Comparison of ENCODE assay signal across 8 mouse cellular contexts in genomic region chr6:124485414-124486144, GRCm38 (mm10). TPM values are rescaled to one million over a fixed set of nuclear protein-coding genes. Genes with fewer than 3 reads are reported as not detected.
DNase-seq lines count a peak whose midpoint lies in the region; ATAC-seq and TF ChIP-seq lines count a peak whose summit lies in the region.

No protein-coding gene starts in this region.

- TF ChIP-seq CTCF in lung, embryonic 14.5 days (IDR thresholded peaks at IDR 0.05; ENCODE audit: low read depth) = no peak
- TF ChIP-seq CTCF in embryonic fibroblast, embryonic 13.5 days (IDR thresholded peaks at IDR 0.05; ENCODE audit: borderline replicate concordance, insufficient read depth, low read length) = no peak
- no peak for TF ChIP-seq CTCF in lung, postnatal 0 days (IDR thresholded peaks at IDR 0.05)

- ATAC-seq in lung, embryonic 14.5 days (ENCODE audit: insufficient read depth) = peak; percentile 78
- no peak for ATAC-seq in limb, embryonic 13.5 days (ENCODE audit: low FRiP score, low read depth)
- ATAC-seq in stomach, embryonic 16.5 days (ENCODE audit: insufficient read depth, low FRiP score) = no peak
- no peak; the same call in 1 of the 2 replicates for ATAC-seq in lung, postnatal 0 days

- TF ChIP-seq POLR2A in embryonic fibroblast, embryonic 13.5 days (IDR thresholded peaks at IDR 0.05; ENCODE audit: low read depth, low read length) = no peak

- TF ChIP-seq EP300 in lung, postnatal 0 days (IDR thresholded peaks at IDR 0.05) = no peak

- H3K27ac ChIP-seq in lung, embryonic 14.5 days (ENCODE audit: low read depth) = no peak overlapping the region
- peak overlapping the region; percentile 95 for H3K27ac ChIP-seq in embryonic fibroblast, embryonic 13.5 days (ENCODE audit: insufficient read depth, low read length)
- no peak overlapping the region for H3K27ac ChIP-seq in limb, embryonic 13.5 days
- no peak overlapping the region for H3K27ac ChIP-seq in stomach, embryonic 16.5 days (ENCODE audit: low read length)
- H3K27ac ChIP-seq in lung, postnatal 0 days (ENCODE audit: low read length) = no peak overlapping the region

- H3K36me3 ChIP-seq in lung, embryonic 14.5 days (ENCODE audit: insufficient read depth) = no peaks in the 10 kb centered on the region
- H3K36me3 ChIP-seq in limb, embryonic 13.5 days = no peaks in the 10 kb centered on the region
- H3K36me3 ChIP-seq in stomach, embryonic 16.5 days (ENCODE audit: control insufficient read depth, insufficient read depth, low read length) = no peaks in the 10 kb centered on the region
- H3K36me3 ChIP-seq in lung, postnatal 0 days (ENCODE audit: insufficient read depth, low read length) = no peaks in the 10 kb centered on the region

- 31% methylated on average over 21 of the region's 21 CpGs for WGBS in lung, embryonic 14.5 days
- 40% methylated on average over 21 of the region's 21 CpGs for WGBS in limb, embryonic 13.5 days
- WGBS in stomach, embryonic 16.5 days = 35% methylated on average over 21 of the region's 21 CpGs
- WGBS in lung, postnatal 0 days = 31% methylated on average over 21 of the region's 21 CpGs

- H3K27me3 ChIP-seq in lung, embryonic 14.5 days (ENCODE audit: insufficient read depth, low read length) = no peaks in the 10 kb centered on the region
- H3K27me3 ChIP-seq in limb, embryonic 13.5 days = no peaks in the 10 kb centered on the region
- H3K27me3 ChIP-seq in stomach, embryonic 16.5 days (ENCODE audit: control insufficient read depth, insufficient read depth, low read length) = no peaks in the 10 kb centered on the region
- H3K27me3 ChIP-seq in lung, postnatal 0 days (replicated peaks; ENCODE audit: insufficient read depth, low read length) = no peaks in the 10 kb centered on the region

- peak overlapping the region; percentile 47 for H3K4me2 ChIP-seq in lung, embryonic 14.5 days
- H3K4me2 ChIP-seq in limb, embryonic 13.5 days (replicated peaks) = peak overlapping the region; percentile 43
- peak overlapping the region; percentile 39 for H3K4me2 ChIP-seq in stomach, embryonic 16.5 days (ENCODE audit: low read depth, low read length)
- H3K4me2 ChIP-seq in lung, postnatal 0 days (replicated peaks; ENCODE audit: low read depth, low read length) = no peak overlapping the region

- H3K9ac ChIP-seq in lung, embryonic 14.5 days = no peak overlapping the region
- no peak overlapping the region for H3K9ac ChIP-seq in limb, embryonic 13.5 days
- H3K9ac ChIP-seq in stomach, embryonic 16.5 days (ENCODE audit: low read length) = no peak overlapping the region
- no peak overlapping the region for H3K9ac ChIP-seq in lung, postnatal 0 days (replicated peaks; ENCODE audit: low read depth)

- peak; percentile 63 for DNase-seq in lung, embryonic 14.5 days
- no peak for DNase-seq in lung, postnatal 10 days
- DNase-seq in layer of hippocampus, postnatal 36 days = no peak
- DNase-seq in lung, postnatal 0 days (ENCODE audit: low spot score) = no peak
- DNase-seq in thymus, postnatal 0 days (ENCODE audit: low spot score) = no peak

- H3K9me3 ChIP-seq in lung, embryonic 14.5 days (ENCODE audit: low read depth, low read length) = no peaks in the 10 kb centered on the region
- H3K9me3 ChIP-seq in limb, embryonic 13.5 days = no peaks in the 10 kb centered on the region
- H3K9me3 ChIP-seq in stomach, embryonic 16.5 days (replicated peaks; ENCODE audit: control insufficient read depth, low read length) = no peaks in the 10 kb centered on the region
- no peaks in the 10 kb centered on the region for H3K9me3 ChIP-seq in lung, postnatal 0 days (ENCODE audit: low read length)

- peak overlapping the region; percentile 8; the same call in 1 of the 2 replicates for H3K4me3 ChIP-seq in lung, embryonic 14.5 days (ENCODE audit: low read depth, low read length)
- H3K4me3 ChIP-seq in embryonic fibroblast, embryonic 13.5 days (ENCODE audit: insufficient read depth, low read length) = no peak overlapping the region
- H3K4me3 ChIP-seq in limb, embryonic 13.5 days = no peak overlapping the region
- peak overlapping the region; percentile 10; the same call in 1 of the 2 replicates for H3K4me3 ChIP-seq in stomach, embryonic 16.5 days (replicated peaks; ENCODE audit: low read length)
- no peak overlapping the region for H3K4me3 ChIP-seq in lung, postnatal 0 days (ENCODE audit: low read depth, low read length)

- no peaks in the 10 kb centered on the region for H3K4me1 ChIP-seq in lung, embryonic 14.5 days (ENCODE audit: insufficient read depth)
- H3K4me1 ChIP-seq in embryonic fibroblast, embryonic 13.5 days (ENCODE audit: control insufficient read depth, insufficient read depth, low read length) = peaks cover 9% of the 10 kb centered on the region
- no peaks in the 10 kb centered on the region for H3K4me1 ChIP-seq in limb, embryonic 13.5 days
- no peaks in the 10 kb centered on the region for H3K4me1 ChIP-seq in stomach, embryonic 16.5 days (ENCODE audit: control insufficient read depth, insufficient read depth, low read length)
- no peaks in the 10 kb centered on the region for H3K4me1 ChIP-seq in lung, postnatal 0 days (ENCODE audit: insufficient read depth, low read depth, low read length)

RNA-seq across cellular contexts. Expression of gene C1rl, which starts 7.3 kb away (rescaled TPM):
- polyA plus RNA-seq in lung, embryonic 14.5 days (2014; fragmentation: Nextera tagmentation; extraction: Ambion mirVana) = 0.66 and 0.78 TPM in 2 replicates
- 3.3 and 3.6 TPM in 2 replicates for polyA plus RNA-seq in embryonic fibroblast, embryonic 13.5 days (2011; ENCODE audit: insufficient read length, low read depth, missing spikeins)
- 0.60 and 0.72 TPM in 2 replicates for polyA plus RNA-seq in limb, embryonic 13.5 days (2015; fragmentation: Nextera tagmentation; extraction: Ambion mirVana)
- polyA plus RNA-seq in stomach, embryonic 16.5 days (2015; fragmentation: Nextera tagmentation; extraction: Ambion mirVana) = 1.6 and 1.7 TPM in 2 replicates
- under 1 TPM; 0.13 to 0.15 TPM for total RNA-seq in layer of hippocampus, postnatal 36 days (2021)
- polyA plus RNA-seq in lung, postnatal 0 days (2015; fragmentation: Nextera tagmentation; extraction: Ambion mirVana) = 1.5 and 2.2 TPM in 2 replicates
- 0.67 and 0.85 TPM in 2 replicates for polyA plus RNA-seq in thymus, postnatal 0 days (2015; fragmentation: Nextera tagmentation; extraction: Ambion mirVana)

RNA-seq across cellular contexts. Expression of gene Clstn3, which starts 21.0 kb away (rescaled TPM):
- polyA plus RNA-seq in lung, embryonic 14.5 days (2014; fragmentation: Nextera tagmentation; extraction: Ambion mirVana) = 1.9 and 2.0 TPM in 2 replicates
- 0.38 and 0.44 TPM in 2 replicates for polyA plus RNA-seq in embryonic fibroblast, embryonic 13.5 days (2011; ENCODE audit: insufficient read length, low read depth, missing spikeins)
- polyA plus RNA-seq in limb, embryonic 13.5 days (2015; fragmentation: Nextera tagmentation; extraction: Ambion mirVana) = 12.8 and 12.9 TPM in 2 replicates
- polyA plus RNA-seq in stomach, embryonic 16.5 days (2015; fragmentation: Nextera tagmentation; extraction: Ambion mirVana) = 5.9 and 7.3 TPM in 2 replicates
- 100 to 1,000 TPM; 255 to 264 TPM for total RNA-seq in layer of hippocampus, postnatal 36 days (2021)
- polyA plus RNA-seq in lung, postnatal 0 days (2015; fragmentation: Nextera tagmentation; extraction: Ambion mirVana) = 0.31 and 0.88 TPM in 2 replicates
- polyA plus RNA-seq in thymus, postnatal 0 days (2015; fragmentation: Nextera tagmentation; extraction: Ambion mirVana) = 2.7 and 2.9 TPM in 2 replicates

RNA-seq across cellular contexts. Expression of gene C1ra, which starts 26.6 kb away (rescaled TPM):
- polyA plus RNA-seq in lung, embryonic 14.5 days (2014; fragmentation: Nextera tagmentation; extraction: Ambion mirVana) = 1.9 TPM in 2 replicates
- polyA plus RNA-seq in embryonic fibroblast, embryonic 13.5 days (2011; ENCODE audit: insufficient read length, low read depth, missing spikeins) = 15.4 and 30.1 TPM in 2 replicates
- polyA plus RNA-seq in limb, embryonic 13.5 days (2015; fragmentation: Nextera tagmentation; extraction: Ambion mirVana) = 0.80 and 1.3 TPM in 2 replicates
- polyA plus RNA-seq in stomach, embryonic 16.5 days (2015; fragmentation: Nextera tagmentation; extraction: Ambion mirVana) = 9.4 TPM in 2 replicates
- under 1 TPM; 0.51 to 0.72 TPM for total RNA-seq in layer of hippocampus, postnatal 36 days (2021)
- 23.2 and 24.7 TPM in 2 replicates for polyA plus RNA-seq in lung, postnatal 0 days (2015; fragmentation: Nextera tagmentation; extraction: Ambion mirVana)
- 6.5 and 7.4 TPM in 2 replicates for polyA plus RNA-seq in thymus, postnatal 0 days (2015; fragmentation: Nextera tagmentation; extraction: Ambion mirVana)

RNA-seq across cellular contexts. Expression of gene C1s1, which starts 56.6 kb away (rescaled TPM):
- 0.64 and 1.2 TPM in 2 replicates for polyA plus RNA-seq in lung, embryonic 14.5 days (2014; fragmentation: Nextera tagmentation; extraction: Ambion mirVana)
- 17.0 and 50.4 TPM in 2 replicates for polyA plus RNA-seq in embryonic fibroblast, embryonic 13.5 days (2011; ENCODE audit: insufficient read length, low read depth, missing spikeins)
- polyA plus RNA-seq in limb, embryonic 13.5 days (2015; fragmentation: Nextera tagmentation; extraction: Ambion mirVana) = 1.8 and 1.9 TPM in 2 replicates
- 12.6 and 15.2 TPM in 2 replicates for polyA plus RNA-seq in stomach, embryonic 16.5 days (2015; fragmentation: Nextera tagmentation; extraction: Ambion mirVana)
- total RNA-seq in layer of hippocampus, postnatal 36 days (2021) = 1 to 10 TPM in 1 of 2 experiments, under 1 TPM in 1; 0.62 to 1.5 TPM
- polyA plus RNA-seq in lung, postnatal 0 days (2015; fragmentation: Nextera tagmentation; extraction: Ambion mirVana) = 18.7 and 18.8 TPM in 2 replicates
- polyA plus RNA-seq in thymus, postnatal 0 days (2015; fragmentation: Nextera tagmentation; extraction: Ambion mirVana) = 10.1 and 11.2 TPM in 2 replicates

Comparison
In these comparisons a context has a peak if more than half of its experiments do, and no peak if none do; other contexts are left out.
1. H3K4me3 ChIP-seq: peak in lung, embryonic 14.5 days (single experiment) and stomach, embryonic 16.5 days (single experiment); none in embryonic fibroblast, embryonic 13.5 days (single experiment), limb, embryonic 13.5 days (single experiment) and lung, postnatal 0 days (single experiment).